Mouse (Mus musculus): Measurements from ENCODE around the gene Faah. TPM values are rescaled to one million over a fixed set of nuclear protein-coding genes. Genes with fewer than 3 reads are reported as not detected.

Faah gene
- polyA plus RNA-seq, 1 experiment, result 5.1 TPM

DNA sequence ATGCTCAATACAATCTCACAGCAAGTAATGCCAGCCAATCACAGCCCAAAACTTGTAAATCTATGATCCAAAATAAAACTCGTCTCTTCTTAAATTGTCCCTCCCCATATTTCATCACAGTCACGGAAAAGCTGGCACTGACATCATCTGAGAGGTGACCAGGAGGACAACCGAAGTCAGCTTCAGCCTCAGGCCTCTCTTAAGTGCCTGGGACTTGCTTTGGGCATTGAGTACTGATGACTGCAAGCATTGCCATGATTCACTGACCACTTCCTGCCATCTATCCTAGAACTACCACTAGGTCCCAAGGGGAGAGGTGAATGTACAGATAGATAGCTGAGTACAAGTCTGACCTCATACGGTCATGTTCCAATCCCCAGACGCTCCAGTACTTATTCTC, 95.0 kb downstream of the Faah start:
- TF ChIP-seq POLR2A (IDR thresholded peaks at IDR 0.05; ENCODE audit: borderline replicate concordance, control insufficient read depth, low read depth, low read length) (no peak), CTCF (IDR thresholded peaks at IDR 0.05; ENCODE audit: control insufficient read depth, insufficient read depth, low read length) (no peak)
- Histone ChIP-seq H3K27ac (ENCODE audit: control insufficient read depth, insufficient read depth, low read depth, low read length, poor library complexity) (no peak overlapping the region), H3K4me1 (ENCODE audit: control insufficient read depth, insufficient read depth, low read length) (no peaks in the 10 kb centered on the region), H3K4me3 (replicated peaks; ENCODE audit: control insufficient read depth, low read depth, low read length) (no peak overlapping the region)
- 77% methylated on average over 5 of the region's 5 CpGs for WGBS

DNA sequence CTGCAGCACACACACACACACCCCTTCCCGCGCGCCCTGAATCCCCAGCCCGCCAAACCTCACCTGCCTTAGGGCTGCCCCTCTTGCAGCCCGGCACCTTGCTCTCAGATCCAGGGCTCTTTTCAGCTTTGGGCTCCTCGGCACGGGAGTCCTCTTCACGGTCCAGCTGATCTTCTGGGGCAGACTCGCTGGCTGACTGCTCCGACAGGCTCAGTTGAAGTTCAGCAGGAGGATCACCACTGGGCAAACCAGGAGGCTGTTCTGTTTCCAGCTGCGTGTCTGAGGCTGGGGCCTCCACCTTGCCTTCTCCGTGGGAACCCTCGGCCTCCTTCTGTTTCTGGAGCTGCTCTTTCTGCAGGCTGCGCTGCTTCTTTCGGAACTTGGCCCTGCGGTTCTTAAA, 97.8 kb downstream of the Faah start:
- TF ChIP-seq CTCF (IDR thresholded peaks at IDR 0.05; ENCODE audit: control insufficient read depth, insufficient read depth, low read length) (no peak), POLR2A (IDR thresholded peaks at IDR 0.05; ENCODE audit: borderline replicate concordance, control insufficient read depth, low read depth, low read length) (no peak)
- WGBS, result 84% methylated on average over 16 of the region's 16 CpGs
- Histone ChIP-seq H3K4me1 (ENCODE audit: control insufficient read depth, insufficient read depth, low read length) (no peaks in the 10 kb centered on the region), H3K4me3 (replicated peaks; ENCODE audit: control insufficient read depth, low read depth, low read length) (no peak overlapping the region), H3K27ac (ENCODE audit: control insufficient read depth, insufficient read depth, low read depth, low read length, poor library complexity) (no peak overlapping the region)

Other genes starting within 250 kb of the Faah start
- gene Tex38, start 236.9 kb downstream of the Faah start, polyA plus RNA-seq (2011; ENCODE audit: insufficient read depth, insufficient read length, low replicate concordance, missing spikeins), result not detected in 2 replicates
- gene Atpaf1, start 233.1 kb downstream of the Faah start, polyA plus RNA-seq (2011; ENCODE audit: insufficient read depth, insufficient read length, low replicate concordance, missing spikeins), result 6.4 and 9.2 TPM in 2 replicates
- gene Mob3c, start 189.8 kb downstream of the Faah start, polyA plus RNA-seq (2011; ENCODE audit: insufficient read depth, insufficient read length, low replicate concordance, missing spikeins), result 14.9 and 26.1 TPM in 2 replicates
- gene Mknk1, start 178.7 kb downstream of the Faah start, polyA plus RNA-seq (2011; ENCODE audit: insufficient read depth, insufficient read length, low replicate concordance, missing spikeins), result 23.7 and 48.7 TPM in 2 replicates
- gene Kncn, start 133.5 kb downstream of the Faah start, polyA plus RNA-seq (2011; ENCODE audit: insufficient read depth, insufficient read length, low replicate concordance, missing spikeins), result 1.2 TPM in 1 of 2 replicates, not detected in the other
- not detected in 2 replicates for gene 6430628N08Rik, start 127.3 kb downstream of the Faah start, polyA plus RNA-seq (2011; ENCODE audit: insufficient read depth, insufficient read length, low replicate concordance, missing spikeins)
- gene Dmbx1, start 78.0 kb downstream of the Faah start, polyA plus RNA-seq (2011; ENCODE audit: insufficient read depth, insufficient read length, low replicate concordance, missing spikeins), result not detected in 2 replicates
- 5.8 and 13.0 TPM in 2 replicates for gene Nsun4, start 36.0 kb upstream of the Faah start, polyA plus RNA-seq (2011; ENCODE audit: insufficient read depth, insufficient read length, low replicate concordance, missing spikeins)
- gene Uqcrh, start 57.1 kb upstream of the Faah start, polyA plus RNA-seq (2011; ENCODE audit: insufficient read depth, insufficient read length, low replicate concordance, missing spikeins), result 449 and 551 TPM in 2 replicates
- 8.2 and 11.4 TPM in 2 replicates for gene Lrrc41, start 57.3 kb upstream of the Faah start, polyA plus RNA-seq (2011; ENCODE audit: insufficient read depth, insufficient read length, low replicate concordance, missing spikeins)
- 22.4 and 25.9 TPM in 2 replicates for gene Rad54l, start 105.8 kb upstream of the Faah start, polyA plus RNA-seq (2011; ENCODE audit: insufficient read depth, insufficient read length, low replicate concordance, missing spikeins)
- gene Pomgnt1, start 105.9 kb upstream of the Faah start, polyA plus RNA-seq (2011; ENCODE audit: insufficient read depth, insufficient read length, low replicate concordance, missing spikeins), result 6.8 and 14.5 TPM in 2 replicates
- 0.35 TPM in 1 of 2 replicates, not detected in the other for gene Lurap1, start 133.4 kb upstream of the Faah start, polyA plus RNA-seq (2011; ENCODE audit: insufficient read depth, insufficient read length, low replicate concordance, missing spikeins)
- gene Tspan1, start 149.7 kb upstream of the Faah start, polyA plus RNA-seq (2011; ENCODE audit: insufficient read depth, insufficient read length, low replicate concordance, missing spikeins), result not detected in 2 replicates
- gene 1700042G07Rik, start 155.4 kb upstream of the Faah start, polyA plus RNA-seq (2011; ENCODE audit: insufficient read depth, insufficient read length, low replicate concordance, missing spikeins), result not detected in 2 replicates
- gene Gm49337, start 155.5 kb upstream of the Faah start, polyA plus RNA-seq (2011; ENCODE audit: insufficient read depth, insufficient read length, low replicate concordance, missing spikeins), result not detected in 2 replicates
- 0.56 and 0.95 TPM in 2 replicates for gene Pik3r3, start 203.7 kb upstream of the Faah start, polyA plus RNA-seq (2011; ENCODE audit: insufficient read depth, insufficient read length, low replicate concordance, missing spikeins)

Measured in bone marrow, adult 2 months (tissue).